Mouse (Mus musculus) right cerebral cortex, adult 2 months (tissue): Measurements from ENCODE around the gene C330021F23Rik.

Experiments used
- DNase-seq, 2 experiments: peaks; one replicate each; pipeline ENCODE4 v3.0.0; 2021 to 2022; ENCODE audit warnings: low spot score in 2 of 2

C330021F23Rik gene

GRCm38 (mm10) chr8:3587391-3588257, 19.8 kb downstream of the C330021F23Rik start:
- DNase-seq, result peak; percentile 72 to 78

GRCm38 (mm10) chr8:3588258-3588633, 20.5 kb downstream of the C330021F23Rik start:
- peak in 1 of 2 experiments; percentile 39 for DNase-seq

GRCm38 (mm10) chr8:3593470-3593869, 25.7 kb downstream of the C330021F23Rik start:
- DNase-seq, result no peak

- no peak for DNase-seq
Measured at GRCm38 (mm10) chr8:3594466-3594865, 26.7 kb downstream of the C330021F23Rik start.

- no peak for DNase-seq
Measured at GRCm38 (mm10) chr8:3598054-3598453, 30.3 kb downstream of the C330021F23Rik start.

GRCm38 (mm10) chr8:3599219-3599618, 31.4 kb downstream of the C330021F23Rik start:
- no peak for DNase-seq

- DNase-seq, result no peak
Measured at GRCm38 (mm10) chr8:3600401-3600800, 32.6 kb downstream of the C330021F23Rik start.

- no peak for DNase-seq
Measured at GRCm38 (mm10) chr8:3603439-3603838, 35.6 kb downstream of the C330021F23Rik start.

- DNase-seq, result no peak
Measured at GRCm38 (mm10) chr8:3606593-3606992, 38.8 kb downstream of the C330021F23Rik start.

GRCm38 (mm10) chr8:3607822-3608221, 40.0 kb downstream of the C330021F23Rik start:
- peak in 1 of 2 experiments; percentile 47 for DNase-seq

- DNase-seq, result no peak
Measured at GRCm38 (mm10) chr8:3609046-3609815, 41.4 kb downstream of the C330021F23Rik start.

- DNase-seq, result no peak
Measured at GRCm38 (mm10) chr8:3609816-3610150, 42.0 kb downstream of the C330021F23Rik start.

GRCm38 (mm10) chr8:3621199-3621970, 53.6 kb downstream of the C330021F23Rik start, which contains the start of the genes Xab2 and Pet100:
Xab2 (minus strand) TSS chr8:3621316.
Pet100 (plus strand) TSS chr8:3621548.
- DNase-seq, result peak; percentile 99 to 100

GRCm38 (mm10) chr8:3622119-3622518, 54.3 kb downstream of the C330021F23Rik start:
- no peak for DNase-seq

- DNase-seq, result no peak
Measured at GRCm38 (mm10) chr8:3625445-3625844, 57.7 kb downstream of the C330021F23Rik start, which contains the start of gene Pcp2. Pcp2 (minus strand) TSS chr8:3625545.

- no peak for DNase-seq
Measured at GRCm38 (mm10) chr8:3626971-3627370, 59.2 kb downstream of the C330021F23Rik start.

- DNase-seq, result peak in 1 of 2 experiments; percentile 47
Measured at GRCm38 (mm10) chr8:3628014-3628413, 60.2 kb downstream of the C330021F23Rik start.

- DNase-seq, result peak; percentile 70
Measured at GRCm38 (mm10) chr8:3630647-3631477, 63.1 kb downstream of the C330021F23Rik start, which contains the start of gene Stxbp2. Stxbp2 (plus strand) TSS chr8:3630955.

- DNase-seq, result no peak
Measured at GRCm38 (mm10) chr8:3631478-3631875, 63.7 kb downstream of the C330021F23Rik start.
